Mouse (Mus musculus): Measurements from ENCODE around the gene Abcc10. TPM values are rescaled to one million over a fixed set of nuclear protein-coding genes. Genes with fewer than 3 reads are reported as not detected.

Gene Abcc10
- 4.3 and 4.6 TPM in 2 replicates for polyA plus RNA-seq (2015; fragmentation: Nextera tagmentation; extraction: Ambion mirVana)

- Histone ChIP-seq H3K4me1 (replicated peaks) (peaks cover 15% of the 10 kb centered on the region), H3K27me3 (no peaks in the 10 kb centered on the region), H3K4me2 (peak within 1 kb of the TSS; percentile 96), H3K9ac (peak within 1 kb of the TSS; percentile 93), H3K36me3 (peaks cover 2% of the 10 kb centered on the region; the same call in 1 of the 2 replicates), H3K27ac (peak within 1 kb of the TSS; percentile 95), H3K4me3 (peak within 1 kb of the TSS; percentile 85), H3K9me3 (replicated peaks) (no peaks in the 10 kb centered on the region)
- WGBS, result under 1% methylated on average over 40 of the region's 40 CpGs
- ATAC-seq (replicated peaks; ENCODE audit: insufficient number of reproducible peaks, insufficient read depth, low FRiP score, low read depth), result peak; percentile 98
These were observed at the start of gene Abcc10 for GRCm38 (mm10) chr17:46327906-46328534. Abcc10 (minus strand) TSS chr17:46328352.

GRCm38 (mm10) chr17:46371783-46372182 is 43.6 kb upstream of the Abcc10 start:
- no peaks in the 10 kb centered on the region for H3K9me3 ChIP-seq (replicated peaks)
- H3K27me3 ChIP-seq, result no peaks in the 10 kb centered on the region
- H3K4me2 ChIP-seq, result no peak overlapping the region
- WGBS, result 68% methylated on average over 3 of the region's 3 CpGs
- ATAC-seq (replicated peaks; ENCODE audit: insufficient number of reproducible peaks, insufficient read depth, low FRiP score, low read depth), result no peak
- no peak overlapping the region for H3K9ac ChIP-seq
- H3K36me3 ChIP-seq, result no peaks in the 10 kb centered on the region
- H3K4me1 ChIP-seq (replicated peaks), result no peaks in the 10 kb centered on the region
- H3K27ac ChIP-seq, result no peak overlapping the region
- no peak overlapping the region for H3K4me3 ChIP-seq

- Histone ChIP-seq H3K9ac (no peak overlapping the region), H3K27ac (no peak overlapping the region), H3K4me1 (replicated peaks) (no peaks in the 10 kb centered on the region), H3K4me2 (no peak overlapping the region), H3K9me3 (replicated peaks) (no peaks in the 10 kb centered on the region), H3K36me3 (no peaks in the 10 kb centered on the region), H3K4me3 (no peak overlapping the region), H3K27me3 (no peaks in the 10 kb centered on the region)
- no peak for ATAC-seq (replicated peaks; ENCODE audit: insufficient number of reproducible peaks, insufficient read depth, low FRiP score, low read depth)
- WGBS, result 73% methylated on average over 8 of the region's 8 CpGs
These were observed 23.0 kb upstream of the Abcc10 start for GRCm38 (mm10) chr17:46351026-46351700.

DNA sequence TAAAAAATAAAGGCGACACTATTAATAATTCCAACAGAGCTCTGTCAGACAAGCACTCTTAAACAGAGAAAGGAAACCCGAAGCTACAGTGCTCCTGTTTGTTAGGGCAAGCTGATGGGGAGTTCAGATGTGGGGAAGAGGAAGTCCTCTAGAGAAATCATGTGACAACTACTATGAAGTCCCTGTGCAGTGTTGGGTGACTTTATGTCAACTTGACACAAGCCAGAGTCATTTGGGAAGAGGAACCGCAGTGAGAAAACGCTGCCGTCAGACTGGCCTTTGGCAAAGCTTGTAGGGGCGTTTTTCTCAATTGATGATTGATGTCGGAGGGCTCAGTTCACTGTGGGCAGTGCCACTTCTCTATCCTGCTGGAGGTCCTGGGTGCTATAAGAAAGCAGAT is 13.1 kb upstream of the Abcc10 start:
- H3K4me1 ChIP-seq (replicated peaks), result no peaks in the 10 kb centered on the region
- ATAC-seq (replicated peaks; ENCODE audit: insufficient number of reproducible peaks, insufficient read depth, low FRiP score, low read depth), result no peak
- 45% methylated on average over 7 of the region's 7 CpGs for WGBS

DNA sequence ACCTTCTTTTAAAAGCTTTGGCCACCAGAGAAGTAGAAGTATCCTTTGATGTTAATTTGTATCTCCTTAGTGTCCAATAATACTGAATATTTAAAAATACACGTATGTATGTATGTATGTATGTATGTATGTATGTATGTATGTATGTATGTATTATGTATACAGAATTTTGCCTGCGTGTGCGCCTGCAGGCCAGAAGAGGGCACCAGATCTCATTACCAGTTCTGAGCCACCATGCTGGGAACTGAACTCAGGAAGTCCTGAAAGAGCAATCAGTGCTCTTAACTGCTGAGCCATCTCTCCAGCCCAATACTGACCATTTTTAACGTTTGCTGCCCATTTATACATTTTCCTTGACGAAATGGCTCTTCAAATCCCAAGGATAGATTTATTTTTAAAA is 8.3 kb upstream of the Abcc10 start:
- H3K4me3 ChIP-seq, result no peak overlapping the region
- no peak for ATAC-seq (replicated peaks; ENCODE audit: insufficient number of reproducible peaks, insufficient read depth, low FRiP score, low read depth)
- H3K9ac ChIP-seq, result no peak overlapping the region
- H3K27me3 ChIP-seq, result no peaks in the 10 kb centered on the region
- H3K9me3 ChIP-seq (replicated peaks), result no peaks in the 10 kb centered on the region
- H3K36me3 ChIP-seq, result no peaks in the 10 kb centered on the region
- 26% methylated on average over 5 of the region's 5 CpGs for WGBS
- H3K4me1 ChIP-seq (replicated peaks), result no peaks in the 10 kb centered on the region
- H3K4me2 ChIP-seq, result no peak overlapping the region
- H3K27ac ChIP-seq, result no peak overlapping the region

More for the DNA sequence above, 13.1 kb upstream of the Abcc10 start:
- no peak overlapping the region for H3K4me3 ChIP-seq
- H3K4me2 ChIP-seq, result no peak overlapping the region
- H3K9ac ChIP-seq, result no peak overlapping the region
- H3K36me3 ChIP-seq, result no peaks in the 10 kb centered on the region
- H3K27me3 ChIP-seq, result no peaks in the 10 kb centered on the region
- H3K9me3 ChIP-seq (replicated peaks), result 0 out of 2 replicates have a peak, but pooled peaks cover 6% of the 10 kb centered on the region
- H3K27ac ChIP-seq, result no peak overlapping the region

GRCm38 (mm10) chr17:46328723-46329122 is 571 bp upstream of the Abcc10 start:
- Histone ChIP-seq H3K36me3 (no peaks in the 10 kb centered on the region), H3K9me3 (replicated peaks) (no peaks in the 10 kb centered on the region), H3K9ac (no peak overlapping the region), H3K27me3 (no peaks in the 10 kb centered on the region), H3K27ac (peak overlapping the region; percentile 95), H3K4me1 (replicated peaks) (peaks cover 15% of the 10 kb centered on the region), H3K4me2 (peak overlapping the region; percentile 96), H3K4me3 (peak overlapping the region; percentile 85)
- WGBS, result 72% methylated on average over 6 of the region's 6 CpGs
- no peak for ATAC-seq (replicated peaks; ENCODE audit: insufficient number of reproducible peaks, insufficient read depth, low FRiP score, low read depth)

DNA sequence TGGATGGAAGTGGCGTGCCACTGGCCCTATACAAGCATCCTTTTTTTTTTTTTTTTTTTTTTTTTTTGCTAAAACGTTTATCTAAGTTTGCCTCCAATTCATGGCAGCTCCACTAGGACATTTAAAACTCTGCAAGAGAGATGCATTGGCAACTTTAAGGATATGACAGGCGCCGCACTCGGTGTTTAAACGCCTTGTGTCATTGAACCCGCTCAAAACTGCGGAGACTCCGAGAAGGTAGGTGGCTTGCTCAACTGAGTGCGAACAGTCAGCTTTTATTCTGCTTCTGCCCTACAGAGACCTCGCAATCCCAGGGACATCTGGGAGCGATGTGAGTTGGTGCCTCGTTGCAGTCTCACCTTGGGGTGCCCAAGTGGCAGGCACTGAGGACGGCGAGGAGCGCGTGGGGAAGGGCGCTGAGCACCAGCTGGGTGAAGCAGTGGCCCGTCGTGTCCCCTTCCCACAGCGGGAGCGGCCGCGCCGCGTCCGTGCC is 693 bp downstream of the Abcc10 start:
- peak overlapping the region; percentile 85 for H3K4me3 ChIP-seq
- H3K36me3 ChIP-seq, result peaks cover 4% of the 10 kb centered on the region; the same call in 1 of the 2 replicates
- no peaks in the 10 kb centered on the region for H3K27me3 ChIP-seq
- 5% methylated on average over 27 of the region's 27 CpGs for whole genome bisulfite sequencing
- no peak; the same call in 1 of the 2 replicates for ATAC-seq (replicated peaks; ENCODE audit: insufficient number of reproducible peaks, insufficient read depth, low FRiP score, low read depth)
- no peaks in the 10 kb centered on the region for H3K9me3 ChIP-seq (replicated peaks)
- H3K27ac ChIP-seq, result peak overlapping the region; percentile 95
- peaks cover 15% of the 10 kb centered on the region for H3K4me1 ChIP-seq (replicated peaks)
- peak overlapping the region; percentile 93 for H3K9ac ChIP-seq
- peak overlapping the region; percentile 96 for H3K4me2 ChIP-seq

DNA sequence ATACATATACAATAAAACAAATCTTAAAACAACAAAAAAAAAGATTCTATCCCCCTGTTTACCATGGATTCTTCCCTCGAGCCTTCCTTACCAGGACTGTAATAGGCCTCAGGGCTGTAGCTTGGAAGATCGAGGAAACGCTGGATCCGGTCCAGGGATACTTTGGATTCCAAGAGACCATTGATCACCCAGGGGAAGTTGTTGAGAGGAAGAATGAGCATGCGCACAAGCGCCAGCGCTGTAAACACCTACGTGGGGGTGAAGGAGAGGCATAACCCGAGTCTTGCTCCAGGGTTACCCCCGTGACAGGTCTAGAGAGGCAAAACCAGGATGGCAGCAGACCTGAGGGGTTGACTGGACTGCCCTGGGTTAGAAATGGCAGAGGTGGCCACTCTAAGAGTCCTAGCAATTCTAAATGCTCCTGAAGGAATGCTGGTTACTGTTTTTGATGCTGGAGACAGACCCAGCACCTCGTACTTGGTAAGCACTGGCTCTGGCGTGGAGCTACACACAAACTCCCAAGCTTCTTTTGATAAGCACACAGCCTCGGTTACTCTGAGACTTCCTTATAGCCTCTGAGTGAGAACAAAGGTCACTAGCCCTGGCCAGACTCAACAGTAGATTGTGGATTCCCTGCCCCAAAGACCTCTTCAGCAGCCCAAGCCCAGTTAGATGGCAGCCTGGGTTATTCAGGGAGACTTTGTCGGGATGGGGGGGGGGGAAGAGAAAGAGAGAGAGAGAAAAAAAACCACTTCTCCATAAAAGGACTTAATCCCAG is 5.9 kb downstream of the Abcc10 start:
- no peaks in the 10 kb centered on the region for H3K27me3 ChIP-seq
- WGBS, result 82% methylated on average over 14 of the region's 14 CpGs
- no peak overlapping the region for H3K27ac ChIP-seq
- H3K4me2 ChIP-seq, result no peak overlapping the region
- H3K9me3 ChIP-seq (replicated peaks), result no peaks in the 10 kb centered on the region
- H3K9ac ChIP-seq, result no peak overlapping the region
- peaks cover 11% of the 10 kb centered on the region; the same call in 1 of the 2 replicates for H3K36me3 ChIP-seq
- H3K4me1 ChIP-seq (replicated peaks), result peaks cover 4% of the 10 kb centered on the region
- ATAC-seq (replicated peaks; ENCODE audit: insufficient number of reproducible peaks, insufficient read depth, low FRiP score, low read depth), result no peak
- no peak overlapping the region for H3K4me3 ChIP-seq

DNA sequence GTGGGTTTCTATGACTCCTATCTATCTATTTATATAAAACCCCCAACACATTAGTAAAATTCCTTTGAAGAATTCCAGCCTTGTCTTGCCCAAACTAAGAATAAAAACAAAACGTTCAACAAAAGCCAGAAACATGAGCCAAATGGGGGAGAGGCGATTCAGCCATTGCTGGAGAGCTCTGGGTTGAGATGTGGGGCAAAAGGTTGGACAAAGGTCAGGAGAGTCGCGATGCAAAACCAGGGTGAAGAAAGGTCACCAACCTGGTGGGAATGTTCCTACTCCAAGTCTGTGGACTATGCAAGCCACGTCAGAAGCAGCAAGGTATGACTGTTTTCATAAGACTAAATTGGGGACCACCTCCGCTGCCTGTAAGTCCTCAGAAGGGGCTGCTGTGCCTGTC is 7.7 kb downstream of the Abcc10 start:
- Histone ChIP-seq H3K9ac (no peak overlapping the region), H3K9me3 (replicated peaks) (no peaks in the 10 kb centered on the region), H3K4me1 (replicated peaks) (no peaks in the 10 kb centered on the region), H3K27me3 (no peaks in the 10 kb centered on the region), H3K27ac (no peak overlapping the region), H3K4me2 (no peak overlapping the region), H3K36me3 (peaks cover 11% of the 10 kb centered on the region; the same call in 1 of the 2 replicates), H3K4me3 (no peak overlapping the region)
- ATAC-seq (replicated peaks; ENCODE audit: insufficient number of reproducible peaks, insufficient read depth, low FRiP score, low read depth), result no peak
- 66% methylated on average over 6 of the region's 6 CpGs for WGBS

- WGBS, result 83% methylated on average over 10 of the region's 10 CpGs
- no peaks in the 10 kb centered on the region for H3K9me3 ChIP-seq (replicated peaks)
- no peaks in the 10 kb centered on the region for H3K27me3 ChIP-seq
- ATAC-seq (replicated peaks; ENCODE audit: insufficient number of reproducible peaks, insufficient read depth, low FRiP score, low read depth), result no peak
- H3K9ac ChIP-seq, result no peak overlapping the region
- no peak overlapping the region for H3K4me3 ChIP-seq
- no peaks in the 10 kb centered on the region for H3K4me1 ChIP-seq (replicated peaks)
- H3K36me3 ChIP-seq, result no peaks in the 10 kb centered on the region
- H3K27ac ChIP-seq, result no peak overlapping the region
- H3K4me2 ChIP-seq, result no peak overlapping the region
These were observed 12.3 kb downstream of the Abcc10 start for GRCm38 (mm10) chr17:46315813-46316212.

DNA sequence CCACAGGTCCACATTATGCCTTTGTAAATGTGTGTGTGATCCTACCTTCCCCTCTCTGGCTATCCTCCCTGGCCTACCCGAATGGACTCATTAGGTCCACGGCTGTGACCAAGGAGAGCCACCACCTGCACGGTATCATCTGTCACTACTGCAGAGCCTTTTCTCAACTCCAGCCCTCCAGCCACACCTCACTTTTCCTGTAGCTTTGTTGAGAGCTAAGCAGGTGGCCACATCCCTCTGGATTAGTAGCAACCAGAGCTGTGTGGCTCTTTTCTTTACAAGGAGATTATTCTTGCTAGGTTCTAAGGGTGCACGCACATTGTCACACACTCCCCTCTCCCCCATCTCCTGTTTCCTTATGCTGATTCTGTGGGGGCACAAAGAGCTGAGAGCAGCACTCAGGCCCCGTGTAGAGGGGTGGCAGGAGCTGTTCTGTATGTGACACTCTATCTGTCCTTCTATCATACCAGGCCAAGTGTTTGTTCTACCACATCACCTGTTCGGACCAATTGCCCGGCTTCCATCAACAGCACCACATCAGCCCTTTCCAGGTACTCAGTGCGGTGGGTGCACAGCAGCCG is 14.9 kb downstream of the Abcc10 start:
- peaks cover 8% of the 10 kb centered on the region for H3K4me1 ChIP-seq (replicated peaks)
- ATAC-seq (replicated peaks; ENCODE audit: insufficient number of reproducible peaks, insufficient read depth, low FRiP score, low read depth), result no peak
- H3K4me3 ChIP-seq, result no peak overlapping the region
- H3K27me3 ChIP-seq, result no peaks in the 10 kb centered on the region
- no peaks in the 10 kb centered on the region for H3K9me3 ChIP-seq (replicated peaks)
- no peak overlapping the region for H3K9ac ChIP-seq
- H3K27ac ChIP-seq, result no peak overlapping the region
- H3K4me2 ChIP-seq, result no peak overlapping the region
- no peaks in the 10 kb centered on the region for H3K36me3 ChIP-seq
- WGBS, result 83% methylated on average over 9 of the region's 9 CpGs

Data from heart, embryonic 15.5 days (tissue).